Mouse (Mus musculus) mesoderm, embryonic 11.5 days (tissue): Measurements from ENCODE around the gene Cyp4f39.
"Not testable (repeated sequence)": the region's sequence is repeated elsewhere in the genome, so short reads cannot be mapped to it uniquely, and the experiment has no call there.

Experiments used
- DNase-seq: peaks from one replicate; pipeline ENCODE4 v3.0.0-alpha.2; 2012; ENCODE audit warnings: low read depth, low spot score

Gene Cyp4f39

GRCm38 (mm10) chr17:32528408-32529337, 76.2 kb downstream of the Cyp4f39 start:
- peak; percentile 83 for DNase-seq

GRCm38 (mm10) chr17:32532356-32532755, 79.8 kb downstream of the Cyp4f39 start:
- not testable (repeated sequence) for DNase-seq

- DNase-seq = no peak
Observed at GRCm38 (mm10) chr17:32534068-32534467, 81.5 kb downstream of the Cyp4f39 start.

- DNase-seq = peak; percentile 69
Observed at GRCm38 (mm10) chr17:32536051-32536866, 83.7 kb downstream of the Cyp4f39 start, which contains the start of gene Cyp4f16. Gene Cyp4f16 (plus strand): TSS chr17:32536558.

GRCm38 (mm10) chr17:32536867-32537250, 84.3 kb downstream of the Cyp4f39 start:
- no peak for DNase-seq
